Mouse (Mus musculus) urinary bladder, postnatal 10 days (tissue): Measurements from ENCODE around the gene Hddc3.
A peak's percentile ranks its signal among the peaks of the same experiment; 100 is the strongest.

Experiments used
- DNase-seq: peaks from one replicate; pipeline ENCODE4 v3.0.0; 2022; ENCODE audit warnings: low spot score

Hddc3 gene

DNA sequence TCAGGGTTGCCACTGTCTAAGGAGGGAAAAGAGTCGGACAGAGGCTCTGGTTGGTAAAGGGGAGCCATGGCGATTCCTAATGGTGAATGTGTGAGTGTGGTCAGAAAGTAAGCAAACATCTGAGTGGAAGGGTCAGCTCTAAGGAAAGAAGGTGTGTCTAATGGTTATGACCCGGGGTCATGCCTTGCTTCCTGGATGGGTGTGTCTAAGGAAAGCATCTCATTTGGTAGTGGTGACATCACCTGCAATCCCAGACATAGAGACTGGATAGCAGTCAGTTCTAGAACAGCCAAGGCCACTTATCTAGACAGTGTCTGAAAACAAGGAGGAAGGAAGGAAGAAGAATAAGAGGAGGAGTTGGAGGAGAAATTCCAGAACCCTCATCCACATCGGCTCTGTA lies 8.1 kb upstream of the Hddc3 start:
- DNase-seq, result no peak

DNA sequence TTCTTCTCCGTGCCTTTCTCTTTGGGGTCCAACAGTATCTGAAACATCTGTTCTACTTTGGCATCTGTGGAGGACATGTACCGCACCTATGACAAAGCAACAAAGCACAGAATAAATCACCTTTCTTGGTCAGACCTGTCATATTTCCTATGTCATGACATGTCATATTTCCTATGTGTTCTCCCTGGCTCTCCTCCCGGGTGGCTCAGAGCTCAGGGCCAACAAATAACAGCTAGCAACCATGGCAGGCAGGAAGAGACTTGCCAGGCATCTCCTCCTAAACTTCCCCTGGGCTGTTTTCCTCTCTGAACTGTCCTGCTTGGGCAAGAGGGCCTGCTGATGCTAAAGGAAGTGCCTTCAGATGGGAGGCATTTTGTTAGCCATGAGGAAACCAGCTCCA lies 6.0 kb upstream of the Hddc3 start:
- no peak for DNase-seq

DNA sequence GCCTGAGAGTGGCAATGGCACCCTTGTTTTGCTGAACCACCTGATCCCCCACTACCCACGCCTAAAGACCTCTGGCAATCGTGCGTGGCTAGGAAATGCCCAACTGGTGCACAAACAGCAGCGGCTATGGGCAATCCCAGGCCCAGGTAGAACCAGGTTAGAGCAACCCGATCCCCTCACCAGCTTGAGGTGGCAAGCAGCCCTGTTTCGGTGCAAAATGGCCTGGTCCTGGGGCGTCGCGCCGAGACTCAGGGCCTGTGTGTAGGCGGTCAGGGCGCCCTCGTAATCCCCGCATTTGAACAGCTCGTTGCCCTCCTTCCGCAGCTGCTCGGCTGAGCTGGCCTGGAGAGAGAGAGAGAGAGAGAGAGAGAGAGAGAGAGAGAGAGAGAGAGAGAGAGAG lies 3.5 kb upstream of the Hddc3 start:
- no peak for DNase-seq

DNA sequence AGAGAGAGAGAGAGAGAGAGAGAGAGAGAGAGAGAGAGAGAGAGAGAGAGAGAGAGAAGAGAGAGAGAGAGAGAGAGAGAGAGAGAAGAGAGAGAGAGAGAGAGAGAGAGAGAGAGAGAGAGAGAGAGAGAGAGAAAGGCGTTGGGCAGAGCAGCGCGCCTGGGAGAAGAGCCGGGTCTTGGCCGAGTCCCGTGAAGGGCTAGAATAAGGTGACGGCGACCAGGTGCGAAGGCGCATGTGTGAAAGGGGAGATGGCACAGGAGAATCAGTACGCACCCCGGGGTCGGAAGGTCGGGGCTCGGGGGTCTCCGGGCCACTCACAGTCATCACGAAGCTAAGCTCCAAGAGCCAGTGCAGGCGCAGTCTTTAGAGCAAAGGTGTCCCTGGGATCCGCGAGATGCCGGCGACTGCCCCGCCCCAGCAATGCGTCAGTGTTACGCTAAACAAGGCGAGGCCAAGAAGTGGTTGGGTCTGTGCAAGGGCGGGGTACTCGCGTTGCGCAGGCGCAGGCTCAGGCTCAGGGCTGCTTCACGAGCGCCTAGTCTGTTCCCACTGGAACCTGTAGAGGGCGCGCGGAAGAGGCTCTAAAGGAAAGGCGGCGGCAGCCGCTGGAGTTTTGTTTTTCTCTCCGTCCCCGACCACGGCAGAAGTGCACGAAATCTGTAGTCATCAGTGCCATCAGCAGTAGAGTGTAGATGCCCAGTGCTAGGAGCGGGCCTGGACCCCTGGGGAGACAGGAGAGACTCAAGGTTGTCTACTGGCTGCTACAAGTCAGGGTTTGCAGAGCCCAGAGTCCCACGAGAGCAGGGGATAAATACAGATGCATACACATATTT lies 2.9 kb upstream of the Hddc3 start:
- DNase-seq, result peak; percentile 94

DNA sequence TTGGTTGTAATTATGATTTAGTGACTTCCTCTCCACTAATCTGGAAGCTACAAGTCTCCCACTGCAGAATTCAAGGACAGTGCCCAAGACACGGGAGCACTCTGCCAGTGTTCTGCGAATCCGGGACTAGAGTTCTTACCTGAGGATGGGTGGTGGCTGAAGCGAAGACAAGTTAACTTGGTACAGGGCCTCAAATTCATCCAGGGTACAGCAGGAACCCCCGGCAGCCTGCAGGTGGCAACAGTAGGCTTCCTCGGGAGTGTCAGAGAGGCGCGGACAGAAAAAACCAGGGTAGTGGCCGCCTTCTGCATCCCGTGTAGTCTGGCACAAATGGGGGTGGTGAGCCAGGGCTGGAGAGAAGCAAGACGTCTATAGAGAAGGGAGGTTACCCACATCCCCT lies 2.1 kb upstream of the Hddc3 start, which contains the start of gene Unc45a:
Gene Unc45a, minus strand, starts transcription at position 213 of the 400 bp plus-strand sequence.
- no peak for DNase-seq

DNA sequence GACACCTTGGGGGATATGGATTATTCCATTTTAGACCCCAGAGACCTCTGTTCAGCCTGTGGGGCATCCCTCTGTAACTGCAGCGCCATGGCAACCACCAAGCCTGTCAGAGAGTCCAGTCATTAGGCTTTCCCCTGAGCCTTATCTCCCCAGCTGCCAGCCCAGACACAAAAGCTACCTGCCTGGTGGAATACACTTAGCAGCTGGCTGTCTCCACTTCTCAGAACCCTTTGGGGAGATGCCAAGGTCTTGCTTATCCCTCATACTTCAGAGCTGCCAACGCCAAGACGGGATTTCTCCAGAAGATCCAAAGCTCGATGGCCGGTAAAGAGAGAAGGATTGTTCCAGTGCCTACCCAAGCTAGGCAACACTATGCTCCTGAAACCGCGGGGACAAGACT lies 1.1 kb upstream of the Hddc3 start:
- DNase-seq, result no peak

DNA sequence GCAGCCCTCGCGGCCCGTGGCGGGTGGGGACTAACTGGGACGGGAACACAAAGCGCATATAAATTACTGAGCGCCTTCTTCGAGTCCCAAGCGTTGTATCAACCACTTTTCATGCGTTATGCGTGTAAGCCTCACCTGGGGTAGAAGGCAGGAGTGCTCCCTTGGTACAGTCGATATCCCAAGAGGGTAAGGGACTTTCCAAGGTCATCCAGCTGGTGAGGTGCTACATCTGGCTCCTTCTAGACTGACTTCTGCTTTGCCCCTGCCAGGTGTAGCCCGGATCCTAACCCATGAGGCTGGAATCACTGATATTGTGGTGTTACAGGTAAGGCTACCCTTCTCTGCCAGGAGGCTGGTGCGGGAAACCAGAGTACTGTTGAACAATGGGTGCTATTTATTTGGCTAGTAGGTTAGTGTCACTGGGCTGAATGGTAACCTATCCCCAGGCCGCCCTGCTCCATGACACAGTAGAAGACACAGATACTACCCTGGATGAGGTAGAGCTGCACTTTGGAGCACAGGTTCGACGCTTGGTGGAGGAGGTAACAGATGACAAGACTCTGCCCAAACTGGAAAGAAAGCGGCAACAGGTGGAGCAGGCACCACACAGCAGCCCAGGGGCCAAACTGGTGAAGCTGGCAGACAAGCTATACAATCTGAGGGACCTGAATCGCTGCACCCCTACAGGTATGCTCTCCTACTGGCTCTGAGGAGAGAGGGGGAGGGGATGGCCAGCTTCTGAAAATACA lies 540 bp downstream of the Hddc3 start:
- no peak for DNase-seq

DNA sequence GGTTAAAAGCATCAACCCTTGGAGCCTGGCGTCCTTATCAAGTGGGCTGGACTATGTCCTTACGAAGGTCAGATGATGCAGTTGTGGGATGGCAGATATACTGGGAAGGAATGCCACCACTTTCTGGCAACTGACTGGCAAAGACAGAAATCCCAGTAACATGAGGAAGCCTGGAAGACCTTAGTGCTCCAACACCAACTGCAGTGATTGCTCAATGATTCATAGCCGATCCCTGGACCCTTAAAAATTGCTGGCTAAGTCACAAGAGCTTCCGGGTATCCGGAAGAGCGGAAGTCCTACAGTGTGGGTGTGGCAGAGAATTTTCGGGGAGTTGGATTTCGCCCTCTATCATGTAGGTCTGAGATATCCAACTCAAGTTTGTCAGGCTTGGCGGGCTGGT lies 3.3 kb downstream of the Hddc3 start:
- no peak for DNase-seq

DNA sequence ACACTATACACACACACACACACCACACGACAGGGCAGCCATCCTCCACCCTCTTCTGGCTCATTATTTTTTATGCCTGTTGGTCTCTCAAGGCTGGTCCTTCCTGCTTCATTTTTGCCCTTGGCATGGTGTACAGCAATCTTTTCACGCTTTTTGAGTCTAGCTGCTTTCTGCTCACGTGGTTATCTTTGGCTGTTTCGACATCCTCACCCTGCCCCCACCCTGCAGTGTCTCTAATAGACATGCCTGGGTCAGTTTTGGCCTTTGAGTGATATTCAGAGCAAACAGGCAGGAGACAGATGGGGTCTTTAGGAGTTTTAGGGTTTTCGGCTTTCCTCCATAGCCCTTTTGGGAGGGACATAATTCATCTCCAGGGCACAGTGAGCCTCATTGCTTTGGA lies 3.9 kb downstream of the Hddc3 start:
- no peak for DNase-seq

DNA sequence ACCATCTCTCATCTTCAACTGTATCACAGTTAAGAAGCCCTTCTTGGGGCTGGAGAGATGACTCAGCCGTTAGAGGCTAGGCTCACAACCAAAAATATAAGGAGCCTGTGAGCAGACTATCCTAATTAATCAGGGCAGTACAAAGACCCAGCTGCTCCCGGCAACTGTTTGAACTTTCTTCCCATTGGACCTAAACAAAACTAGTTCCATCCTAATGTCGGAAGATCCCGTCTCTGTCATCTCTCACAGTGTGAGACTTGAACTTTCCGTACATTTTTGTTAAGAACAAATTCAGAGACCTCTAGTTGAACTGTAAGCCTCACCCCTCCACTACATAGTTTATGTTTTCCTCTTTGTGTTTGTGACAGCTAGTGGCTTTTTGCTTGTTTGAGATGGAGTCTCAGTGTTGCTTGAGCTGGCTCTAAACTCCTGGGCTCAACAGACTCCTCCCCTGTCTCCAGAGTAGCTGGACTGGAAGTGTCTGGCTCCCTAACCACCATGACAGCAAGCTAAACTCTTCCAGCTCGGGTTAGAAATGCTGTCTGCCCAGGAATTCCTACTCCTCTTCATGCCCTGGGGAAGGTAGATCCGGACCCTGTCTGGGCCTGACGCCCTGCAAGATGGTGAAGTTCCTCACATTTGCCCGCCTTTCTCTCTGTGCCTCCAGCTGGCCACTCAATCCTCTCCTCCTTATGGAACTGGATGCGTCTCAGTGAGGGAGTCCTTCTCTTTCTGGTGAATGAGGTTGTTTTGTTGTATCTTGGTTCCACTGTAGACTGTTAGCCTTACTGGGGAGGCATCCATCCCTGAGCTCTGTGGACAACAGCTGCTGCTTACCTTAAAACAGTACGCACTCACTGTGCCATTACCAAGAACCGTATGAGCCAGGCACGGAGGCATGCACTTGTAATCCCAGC lies 5.0 kb downstream of the Hddc3 start:
- no peak for DNase-seq

DNA sequence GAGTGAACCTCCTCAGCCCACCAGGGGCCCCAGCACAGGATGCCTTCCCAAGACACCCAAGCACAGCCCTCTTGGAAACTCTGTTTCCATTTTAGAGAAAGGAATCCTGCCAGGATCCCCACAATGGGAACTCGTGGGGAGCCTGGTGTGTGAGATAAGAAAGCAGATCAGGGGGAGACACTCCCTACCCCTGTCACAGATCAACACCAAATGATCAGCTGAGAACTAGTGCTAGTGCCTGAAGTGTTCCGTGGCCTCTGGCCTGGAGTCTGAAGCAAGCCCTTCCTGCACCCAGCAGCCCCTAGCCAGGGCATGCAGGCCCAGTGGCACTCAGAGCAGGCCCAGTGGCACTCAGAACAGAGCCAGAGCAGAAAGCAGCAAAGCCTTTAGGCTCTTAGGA lies 7.9 kb downstream of the Hddc3 start:
- DNase-seq, result no peak

DNA sequence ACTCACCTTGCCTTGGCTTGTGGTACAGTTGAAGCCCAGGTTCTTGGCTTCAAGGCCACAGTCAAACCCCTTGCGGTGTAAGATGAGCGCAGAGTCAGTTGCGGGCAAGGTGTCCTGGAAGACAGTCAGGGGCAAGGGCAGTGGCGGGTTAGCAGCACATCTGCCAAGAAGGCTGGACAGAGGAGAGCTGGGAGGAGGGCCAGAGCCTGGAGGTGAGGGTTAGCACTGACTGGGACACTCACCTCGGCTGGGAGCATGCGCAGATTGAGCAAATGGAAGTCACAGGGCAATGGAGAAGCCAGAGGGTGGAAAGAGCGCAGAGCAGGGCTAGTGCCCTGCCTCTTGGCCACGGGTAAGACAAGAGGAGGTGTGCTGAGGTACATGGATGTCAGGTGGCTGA lies 10.0 kb downstream of the Hddc3 start:
- DNase-seq, result no peak

DNA sequence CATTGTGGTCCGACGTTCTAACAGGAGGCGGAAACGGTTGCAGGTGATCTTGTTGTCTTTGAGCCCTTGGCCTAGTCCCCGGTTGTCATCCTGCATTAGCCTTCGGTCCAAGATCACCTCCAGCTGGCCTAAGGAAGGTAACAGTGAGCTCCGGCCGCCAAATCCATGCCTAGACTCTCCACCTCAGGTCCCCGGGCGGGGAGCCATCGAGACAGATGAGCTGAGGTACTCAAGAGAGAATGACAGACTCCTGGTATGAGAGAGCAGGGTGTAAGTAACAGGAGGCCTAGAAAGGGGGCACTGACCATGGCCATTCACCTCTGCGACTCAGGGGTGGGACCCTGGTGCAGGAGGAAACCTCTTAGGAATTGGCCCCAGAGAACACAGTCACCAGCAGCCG lies 13.4 kb downstream of the Hddc3 start:
- no peak for DNase-seq

DNA sequence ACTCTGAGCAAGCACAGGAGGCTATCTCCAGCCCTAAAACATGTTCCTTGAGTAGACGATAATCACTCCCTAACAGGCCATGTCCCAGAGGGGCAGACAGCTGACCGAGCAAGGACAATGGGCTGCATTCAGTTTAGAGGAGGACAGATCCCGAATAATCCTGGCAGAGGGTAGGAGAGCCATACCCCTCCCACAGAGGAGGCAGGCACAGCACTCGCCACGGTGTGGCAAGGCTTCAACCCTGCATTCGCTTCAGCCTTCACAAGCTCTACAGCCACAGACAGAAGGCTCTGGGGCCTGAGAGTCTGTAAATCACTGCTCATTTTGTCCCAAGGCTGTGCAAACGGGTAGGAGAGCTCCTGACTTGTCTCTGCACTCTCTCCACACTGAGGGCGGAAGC lies 14.3 kb downstream of the Hddc3 start:
- DNase-seq, result no peak

DNA sequence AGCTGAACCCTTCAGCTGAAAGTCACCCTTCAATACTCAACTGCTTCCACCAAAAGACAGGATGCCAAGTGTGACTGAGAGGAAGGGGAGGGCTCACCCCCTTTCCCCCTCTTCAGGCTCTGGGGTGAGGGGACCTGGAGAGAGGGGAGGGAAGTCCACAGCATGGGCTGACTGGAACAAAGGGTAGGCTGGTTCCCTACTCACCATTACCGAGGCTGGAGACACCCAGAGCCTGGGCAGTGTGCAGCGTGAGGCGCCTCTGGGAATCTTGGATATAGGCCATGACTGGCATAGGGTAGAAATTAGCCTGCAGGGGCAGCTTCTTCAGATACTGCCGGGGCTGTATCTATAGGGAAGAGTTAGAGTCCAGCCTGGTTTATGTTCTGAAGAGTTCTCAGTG lies 15.1 kb downstream of the Hddc3 start:
- DNase-seq, result no peak

DNA sequence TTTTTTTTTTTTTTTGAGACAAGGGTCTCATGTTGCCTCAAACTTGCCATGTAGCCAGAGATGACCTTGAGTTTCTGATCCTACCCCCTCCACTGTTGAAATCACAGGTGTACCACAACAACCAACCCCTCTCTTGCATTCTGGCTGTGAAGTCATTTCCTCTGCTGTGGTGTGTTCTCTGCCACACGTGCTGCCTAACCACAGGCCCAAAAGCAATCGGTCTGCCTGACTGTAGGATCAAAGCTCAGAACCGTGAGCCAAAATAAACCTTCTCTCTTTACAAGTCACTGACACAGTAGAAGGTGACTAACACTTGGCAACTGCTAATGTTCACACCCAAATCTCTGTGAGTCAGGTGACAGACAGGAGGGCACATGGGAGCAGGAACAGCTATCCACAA lies 17.5 kb downstream of the Hddc3 start:
- no peak for DNase-seq

DNA sequence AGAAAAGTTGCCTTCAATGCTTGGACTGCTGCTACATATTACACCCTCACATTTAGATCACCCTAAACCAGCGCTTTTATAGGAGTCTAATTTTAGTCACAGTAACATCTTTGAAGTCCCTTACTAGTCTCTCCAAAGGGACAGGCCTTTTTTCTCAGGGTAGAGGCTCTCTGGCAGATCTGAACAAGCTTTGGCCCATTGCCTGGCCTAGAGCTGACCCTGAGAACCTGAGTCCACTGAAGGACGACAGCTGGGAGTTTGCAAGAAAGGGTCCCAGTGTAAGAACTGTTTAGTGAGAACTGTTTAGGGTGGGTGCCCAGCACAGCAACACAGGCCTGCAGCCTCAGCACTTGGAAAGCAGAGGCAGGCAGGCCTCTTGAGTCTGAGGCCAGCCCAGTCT lies 22.9 kb downstream of the Hddc3 start:
- DNase-seq, result no peak

DNA sequence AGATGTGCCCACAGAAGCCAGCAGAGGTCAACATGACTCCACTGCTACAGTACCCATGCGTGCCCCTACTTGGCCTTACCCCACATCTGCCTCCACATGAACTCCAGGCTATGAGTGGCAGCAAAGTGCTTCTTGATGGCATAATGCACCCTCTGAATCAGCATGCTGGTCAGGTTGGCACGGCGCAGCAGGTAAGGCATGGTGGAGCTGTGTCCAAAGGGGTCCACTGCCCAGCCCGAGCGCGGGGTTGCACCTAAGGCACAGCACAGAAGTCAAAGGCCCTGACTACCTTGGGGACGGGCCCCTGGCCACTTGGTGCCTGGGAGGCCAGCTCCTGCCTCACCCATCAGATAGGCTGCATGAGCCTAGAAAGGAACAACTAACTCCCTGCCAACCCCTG lies 24.3 kb downstream of the Hddc3 start:
- DNase-seq, result no peak

DNA sequence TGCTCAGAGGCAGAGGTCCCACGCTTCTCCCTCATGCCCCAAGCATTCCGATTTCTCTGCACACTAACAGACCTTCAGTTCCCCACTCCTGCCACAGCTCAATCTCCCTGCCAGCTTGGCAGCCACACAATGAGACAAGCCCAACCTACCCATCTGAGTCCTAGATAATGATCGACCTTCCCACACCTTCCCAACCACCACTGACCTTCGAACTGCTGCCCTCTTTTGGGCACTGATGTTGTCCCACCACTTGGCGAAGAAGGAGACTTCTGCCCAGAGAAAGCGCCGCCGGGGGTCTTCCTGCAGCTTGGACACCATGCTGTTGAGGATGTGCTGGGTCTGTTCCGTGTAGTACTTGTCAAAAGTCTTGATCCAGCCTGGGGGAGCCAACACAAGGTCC lies 25.1 kb downstream of the Hddc3 start:
- no peak for DNase-seq

DNA sequence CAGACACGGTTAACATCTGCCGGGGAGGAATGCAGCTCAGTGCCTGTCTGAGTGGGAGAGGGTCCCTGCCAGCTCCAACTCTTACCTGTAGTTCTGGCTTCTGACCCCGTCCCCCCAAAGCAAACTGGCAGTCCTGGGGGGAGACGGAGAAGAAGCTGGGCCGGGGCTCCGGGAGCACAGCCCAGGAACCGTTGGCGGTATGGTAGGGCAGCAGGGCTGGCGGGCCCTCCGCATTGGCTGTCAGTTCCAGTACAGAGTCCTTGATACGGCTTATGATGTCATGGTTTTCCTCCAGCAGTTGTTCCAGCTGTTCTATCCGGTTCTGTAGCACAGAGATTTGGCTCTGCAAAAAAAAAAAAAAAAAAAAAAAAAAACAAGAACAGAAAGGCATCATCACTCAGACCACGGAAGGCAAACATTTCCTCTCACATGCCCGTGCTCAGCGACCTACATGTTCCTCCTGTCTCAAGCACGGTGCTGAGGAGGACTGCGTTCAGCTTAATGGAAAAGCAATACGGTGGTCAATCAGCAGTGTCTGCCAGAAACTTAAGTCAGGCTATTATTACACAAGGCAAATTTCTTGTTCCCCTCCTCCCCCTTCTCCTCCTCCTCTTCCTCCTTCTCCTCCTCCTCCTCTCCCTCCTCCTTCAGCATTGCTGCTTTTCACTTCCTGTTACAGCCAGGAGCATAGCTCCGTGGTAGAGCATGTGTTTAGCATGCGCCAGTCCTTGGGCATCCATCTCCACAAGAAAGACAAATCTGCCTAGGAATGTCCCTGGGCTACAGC lies 25.9 kb downstream of the Hddc3 start:
- no peak for DNase-seq

DNA sequence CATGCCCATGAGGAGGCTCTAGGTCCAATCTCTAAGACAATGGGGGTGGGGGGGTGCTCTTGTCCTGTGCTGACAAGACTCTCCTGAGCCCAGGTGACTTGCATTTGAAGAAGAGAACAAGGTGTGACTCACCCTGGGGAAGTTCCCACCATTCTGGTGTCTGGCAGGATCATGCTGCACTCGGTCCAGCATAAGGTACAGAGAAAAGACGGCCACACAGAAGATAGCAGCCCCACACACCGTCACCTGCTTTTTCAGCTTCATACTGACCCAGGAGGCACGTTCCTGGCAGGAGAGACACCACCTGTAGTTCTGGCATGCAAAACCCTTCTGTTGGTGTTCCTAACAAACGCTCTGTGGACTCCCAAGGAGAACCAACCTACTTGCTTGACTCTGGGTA lies 26.6 kb downstream of the Hddc3 start:
- no peak for DNase-seq

DNA sequence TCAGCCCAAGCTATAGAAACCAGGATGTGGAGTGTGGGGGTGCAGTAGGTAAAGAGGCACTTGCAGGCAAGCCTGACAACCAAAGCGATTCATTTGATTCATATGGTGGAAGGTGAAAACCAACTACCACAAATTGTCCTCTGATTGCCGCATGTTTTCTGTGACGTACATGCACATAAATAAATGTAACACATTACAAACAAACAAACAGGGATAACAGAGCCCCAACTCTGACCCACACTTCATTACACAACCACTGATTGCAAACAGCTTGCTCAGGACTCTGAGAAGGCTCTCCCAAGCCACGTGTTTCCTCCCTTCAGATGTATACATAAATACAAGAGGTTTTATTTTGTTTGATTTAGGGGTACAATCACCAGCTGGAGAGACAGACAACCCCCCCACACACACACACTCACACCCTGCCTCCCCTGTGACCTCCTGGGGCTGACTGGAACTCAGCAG lies 27.1 kb downstream of the Hddc3 start:
- DNase-seq, result no peak
